Mouse (Mus musculus): ENCODE results near the gene Wdr24. TPM values are rescaled to one million over a fixed set of nuclear protein-coding genes. Genes with fewer than 3 reads are reported as not detected.

Wdr24 gene
- polyA plus RNA-seq, 1 experiment from 2014 or later: 9.6 TPM

DNA sequence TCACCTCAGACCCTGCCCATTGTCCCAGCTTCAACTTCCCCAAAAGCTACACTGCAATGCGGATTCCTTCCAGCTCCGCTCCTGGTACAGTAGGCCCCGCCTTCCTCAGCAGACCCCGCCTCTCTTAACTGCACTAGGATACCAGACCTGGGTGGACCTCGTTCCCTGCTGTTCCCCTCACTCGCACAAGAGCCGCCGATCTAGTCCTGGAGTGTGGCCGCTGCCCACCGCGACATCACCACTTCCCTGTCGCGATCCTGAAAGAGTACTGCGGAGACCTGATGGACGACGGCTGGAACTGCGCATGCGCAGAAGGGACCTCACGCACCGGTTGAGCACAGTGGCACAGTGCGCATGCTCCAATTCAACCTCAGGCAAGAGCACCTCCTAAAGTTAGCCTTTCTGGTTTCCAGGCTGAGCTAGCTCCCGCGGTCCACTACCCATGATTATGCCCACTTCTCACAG is 38.1 kb upstream of the Wdr24 start, which contains the start of gene Haghl:
Gene Haghl, minus strand, starts transcription at position 393 of the 465 bp plus-strand sequence.
- Histone ChIP-seq H3K27ac (ENCODE audit: low read depth, low read length) (no peak within 1 kb of the TSS; the same call in 1 of the 2 replicates), H3K4me2 (replicated peaks; ENCODE audit: low read depth) (peak within 1 kb of the TSS; percentile 88), H3K4me1 (replicated peaks; ENCODE audit: control insufficient read depth, insufficient read depth, low read length) (peaks cover 6% of the 10 kb centered on the region; the same call in 1 of the 2 replicates), H3K9ac (ENCODE audit: low read depth, low read length) (peak within 1 kb of the TSS; percentile 55), H3K36me3 (ENCODE audit: control insufficient read depth, insufficient read depth) (peaks cover 48% of the 10 kb centered on the region; the same call in 1 of the 2 replicates), H3K9me3 (ENCODE audit: control insufficient read depth) (no peaks in the 10 kb centered on the region), H3K27me3 (replicated peaks; ENCODE audit: control insufficient read depth, insufficient read depth, low read length) (no peaks in the 10 kb centered on the region), H3K4me3 (ENCODE audit: low read depth, low read length) (peak within 1 kb of the TSS; percentile 65)
- TF ChIP-seq CTCF (IDR thresholded peaks at IDR 0.05; ENCODE audit: low read depth): peak; percentile 14; the same call in 1 of the 2 replicates
- WGBS: under 1% methylated on average over 23 of the region's 23 CpGs
- peak; percentile 80 for ATAC-seq

DNA sequence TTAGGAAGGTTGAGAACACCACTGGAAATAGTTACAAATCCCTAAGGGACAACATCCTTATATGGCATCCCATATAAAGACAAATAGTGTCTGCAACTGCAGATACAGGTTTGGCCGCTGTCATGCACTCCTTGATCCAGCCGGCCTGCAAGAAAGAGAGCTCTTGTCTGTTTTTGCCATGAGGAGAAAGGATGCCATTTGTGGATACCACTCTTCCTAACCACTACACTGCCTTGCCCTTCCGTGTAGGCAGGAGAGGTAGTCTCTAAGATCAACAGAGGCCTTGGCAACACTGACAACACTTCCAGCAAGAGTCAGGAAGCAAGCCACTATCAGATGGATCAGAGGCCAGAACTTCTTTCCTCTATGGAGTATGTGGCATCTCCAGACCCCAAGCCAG is 37.1 kb upstream of the Wdr24 start, which contains the start of gene Ccdc78:
Gene Ccdc78, plus strand, starts transcription at position 301 of the 400 bp plus-strand sequence.
- no peak within 1 kb of the TSS for H3K27ac ChIP-seq (ENCODE audit: low read depth, low read length)
- peaks cover 38% of the 10 kb centered on the region; the same call in 1 of the 2 replicates for H3K36me3 ChIP-seq (ENCODE audit: control insufficient read depth, insufficient read depth)
- H3K4me2 ChIP-seq (replicated peaks; ENCODE audit: low read depth): peak within 1 kb of the TSS; percentile 88
- H3K9ac ChIP-seq (ENCODE audit: low read depth, low read length): peak within 1 kb of the TSS; percentile 55; the same call in 1 of the 2 replicates
- peak within 1 kb of the TSS; percentile 65 for H3K4me3 ChIP-seq (ENCODE audit: low read depth, low read length)
- no peaks in the 10 kb centered on the region for H3K9me3 ChIP-seq (ENCODE audit: control insufficient read depth)
- ATAC-seq: no peak
- peaks cover 6% of the 10 kb centered on the region; the same call in 1 of the 2 replicates for H3K4me1 ChIP-seq (replicated peaks; ENCODE audit: control insufficient read depth, insufficient read depth, low read length)
- no peaks in the 10 kb centered on the region for H3K27me3 ChIP-seq (replicated peaks; ENCODE audit: control insufficient read depth, insufficient read depth, low read length)
- no peak for TF ChIP-seq CTCF (IDR thresholded peaks at IDR 0.05; ENCODE audit: low read depth)
- WGBS: 76% methylated on average over 3 of the region's 3 CpGs

DNA sequence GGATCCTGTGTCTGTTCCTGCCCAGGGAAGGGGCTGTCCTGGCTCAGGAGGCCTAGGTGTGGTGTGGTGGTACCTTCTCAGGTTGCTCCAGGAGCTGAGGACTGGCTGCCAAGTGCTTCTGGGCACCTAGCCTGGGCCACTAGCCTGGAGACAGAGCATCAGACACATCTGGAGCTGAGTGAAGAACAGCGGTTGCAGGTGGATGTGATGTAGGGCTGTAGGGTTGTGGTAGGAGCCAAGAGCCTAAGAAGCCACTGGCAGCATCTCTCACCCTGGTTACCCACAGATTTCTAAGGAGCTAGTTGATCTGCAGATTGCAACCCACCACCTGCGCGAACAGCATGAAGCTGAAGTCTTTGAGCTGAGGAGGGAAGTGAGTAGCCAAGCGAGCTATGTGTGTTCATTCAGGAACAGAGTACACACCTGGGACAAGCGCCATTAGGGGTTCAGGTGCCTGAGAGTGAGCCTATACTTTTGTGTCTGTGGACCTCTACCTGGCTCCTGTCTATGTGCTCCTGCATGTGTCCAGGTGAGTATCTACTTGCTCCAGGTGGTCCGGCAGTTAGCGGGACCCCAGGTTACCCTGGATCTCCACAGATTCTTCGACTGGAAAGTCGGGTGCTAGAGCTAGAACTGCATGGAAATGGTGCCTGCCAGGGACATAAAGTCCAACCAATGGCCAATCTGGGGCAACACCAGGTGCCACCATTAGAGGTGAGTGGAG is 36.5 kb upstream of the Wdr24 start:
- 89% methylated on average over 9 of the region's 9 CpGs for WGBS
- Histone ChIP-seq H3K27me3 (replicated peaks; ENCODE audit: control insufficient read depth, insufficient read depth, low read length) (no peaks in the 10 kb centered on the region), H3K4me3 (ENCODE audit: low read depth, low read length) (no peak overlapping the region), H3K27ac (ENCODE audit: low read depth, low read length) (no peak overlapping the region), H3K9me3 (ENCODE audit: control insufficient read depth) (no peaks in the 10 kb centered on the region), H3K4me1 (replicated peaks; ENCODE audit: control insufficient read depth, insufficient read depth, low read length) (peaks cover 10% of the 10 kb centered on the region; the same call in 1 of the 2 replicates), H3K36me3 (ENCODE audit: control insufficient read depth, insufficient read depth) (peaks cover 32% of the 10 kb centered on the region; the same call in 1 of the 2 replicates), H3K9ac (ENCODE audit: low read depth, low read length) (no peak overlapping the region), H3K4me2 (replicated peaks; ENCODE audit: low read depth) (no peak overlapping the region)
- no peak for TF ChIP-seq CTCF (IDR thresholded peaks at IDR 0.05; ENCODE audit: low read depth)
- no peak for ATAC-seq

DNA sequence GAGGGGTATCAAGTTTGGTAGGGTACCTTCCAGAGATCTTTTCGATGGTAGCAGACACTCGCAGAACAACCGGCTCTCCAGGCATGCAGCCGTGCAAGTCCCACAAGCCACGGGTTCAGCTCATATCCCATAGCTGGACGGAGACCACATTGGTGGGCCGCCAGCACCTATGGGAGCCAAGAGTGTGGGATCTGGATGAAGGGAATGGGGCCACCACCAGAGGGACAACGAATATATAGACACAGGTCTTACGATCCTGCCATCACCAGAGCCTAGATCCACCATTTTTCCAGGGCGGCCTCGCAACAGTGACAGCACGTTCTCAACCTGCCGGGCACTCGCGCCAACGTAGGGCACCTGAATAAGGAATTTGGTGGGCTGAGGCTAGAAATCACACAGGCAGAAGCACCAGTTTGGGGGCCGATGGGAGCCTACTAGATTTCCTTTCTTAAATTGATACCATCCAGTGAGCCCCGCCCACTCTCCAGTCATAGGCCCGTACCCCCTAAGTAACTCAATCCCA is 32.0 kb upstream of the Wdr24 start:
- Histone ChIP-seq H3K4me1 (replicated peaks; ENCODE audit: control insufficient read depth, insufficient read depth, low read length) (peaks cover 19% of the 10 kb centered on the region; the same call in 1 of the 2 replicates), H3K4me3 (ENCODE audit: low read depth, low read length) (peak overlapping the region; percentile 83), H3K9ac (ENCODE audit: low read depth, low read length) (peak overlapping the region; percentile 76), H3K9me3 (ENCODE audit: control insufficient read depth) (no peaks in the 10 kb centered on the region), H3K27ac (ENCODE audit: low read depth, low read length) (peak overlapping the region; percentile 99), H3K27me3 (replicated peaks; ENCODE audit: control insufficient read depth, insufficient read depth, low read length) (no peaks in the 10 kb centered on the region), H3K36me3 (ENCODE audit: control insufficient read depth, insufficient read depth) (peaks cover 19% of the 10 kb centered on the region; the same call in 1 of the 2 replicates), H3K4me2 (replicated peaks; ENCODE audit: low read depth) (peak overlapping the region; percentile 85)
- ATAC-seq: no peak
- TF ChIP-seq CTCF (IDR thresholded peaks at IDR 0.05; ENCODE audit: low read depth): 0 out of 2 replicates have a peak, but pooled peaks have one; percentile 30
- 20% methylated on average over 19 of the region's 19 CpGs for WGBS

DNA sequence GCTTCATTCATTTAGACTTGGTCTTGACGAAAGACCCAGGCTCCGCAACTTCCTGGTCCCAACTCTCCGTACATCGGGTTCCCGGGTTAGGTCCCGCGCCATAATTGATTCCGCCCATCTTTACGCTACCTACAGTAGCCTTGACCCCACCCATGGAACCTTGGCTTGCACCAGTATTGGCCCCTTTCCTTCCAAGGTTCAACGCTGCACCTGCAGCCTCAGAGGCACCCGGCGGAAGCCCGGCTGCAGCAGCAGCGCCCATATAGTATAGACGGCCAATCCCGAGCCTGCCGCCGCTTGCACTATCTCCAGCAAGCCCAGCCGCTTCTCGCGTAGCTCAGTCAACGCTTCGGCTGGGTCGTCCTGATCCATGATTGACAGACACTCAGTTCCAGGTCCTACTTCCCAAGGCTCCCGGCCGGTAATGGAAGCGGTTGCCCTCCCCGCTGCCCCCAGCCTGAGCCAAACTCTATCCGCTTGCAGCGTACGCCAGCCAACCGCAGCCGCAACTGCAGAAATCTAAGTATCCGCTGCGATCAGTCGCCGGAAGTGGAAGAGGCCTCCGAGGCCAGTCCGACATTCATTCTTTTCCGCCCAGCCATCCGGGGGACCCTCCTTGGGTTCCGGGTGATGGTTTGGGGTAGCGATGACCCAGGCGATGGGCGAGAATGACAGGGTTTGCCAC is 31.4 kb upstream of the Wdr24 start:
- Histone ChIP-seq H3K9ac (ENCODE audit: low read depth, low read length) (peak overlapping the region; percentile 76), H3K9me3 (ENCODE audit: control insufficient read depth) (no peaks in the 10 kb centered on the region), H3K27ac (ENCODE audit: low read depth, low read length) (peak overlapping the region; percentile 99), H3K4me1 (replicated peaks; ENCODE audit: control insufficient read depth, insufficient read depth, low read length) (peaks cover 19% of the 10 kb centered on the region; the same call in 1 of the 2 replicates), H3K4me3 (ENCODE audit: low read depth, low read length) (peak overlapping the region; percentile 83), H3K4me2 (replicated peaks; ENCODE audit: low read depth) (peak overlapping the region; percentile 85), H3K36me3 (ENCODE audit: control insufficient read depth, insufficient read depth) (peaks cover 19% of the 10 kb centered on the region; the same call in 1 of the 2 replicates), H3K27me3 (replicated peaks; ENCODE audit: control insufficient read depth, insufficient read depth, low read length) (no peaks in the 10 kb centered on the region)
- ATAC-seq: peak; percentile 92
- WGBS: under 1% methylated on average over 45 of the region's 45 CpGs
- TF ChIP-seq CTCF (IDR thresholded peaks at IDR 0.05; ENCODE audit: low read depth): no peak
